Mouse (Mus musculus) urinary bladder, postnatal 14 days (tissue): ENCODE results near the gene Utp4.

ENCODE experiments used
- DNase-seq: peaks from one replicate; pipeline ENCODE4 v3.0.0; 2021; ENCODE audit warnings: low spot score

Utp4 gene

GRCm38 (mm10) chr8:106937081-106937800 lies 43.8 kb downstream of the Utp4 start:
- DNase-seq: no peak

GRCm38 (mm10) chr8:106941806-106942205 lies 48.4 kb downstream of the Utp4 start:
- DNase-seq: no peak

- no peak for DNase-seq
Observed at GRCm38 (mm10) chr8:106943874-106944418, 50.5 kb downstream of the Utp4 start.

GRCm38 (mm10) chr8:106944756-106945155 lies 51.3 kb downstream of the Utp4 start:
- DNase-seq: peak; percentile 51

- DNase-seq: no peak
Observed at GRCm38 (mm10) chr8:106948678-106949243, 55.3 kb downstream of the Utp4 start.

GRCm38 (mm10) chr8:106951707-106952106 lies 58.3 kb downstream of the Utp4 start:
- no peak for DNase-seq

- no peak for DNase-seq
Observed at GRCm38 (mm10) chr8:106953571-106953970, 60.1 kb downstream of the Utp4 start.

GRCm38 (mm10) chr8:106957086-106957485 lies 63.6 kb downstream of the Utp4 start:
- DNase-seq: peak; percentile 18

- no peak for DNase-seq
Observed at GRCm38 (mm10) chr8:106958212-106958611, 64.8 kb downstream of the Utp4 start.

GRCm38 (mm10) chr8:106959626-106960025 lies 66.2 kb downstream of the Utp4 start:
- DNase-seq: no peak

GRCm38 (mm10) chr8:106962322-106962721 lies 68.9 kb downstream of the Utp4 start:
- no peak for DNase-seq

GRCm38 (mm10) chr8:106963365-106963764 lies 69.9 kb downstream of the Utp4 start:
- DNase-seq: no peak

- DNase-seq: no peak
Observed at GRCm38 (mm10) chr8:106964573-106964972, 71.1 kb downstream of the Utp4 start.

- DNase-seq: no peak
Observed at GRCm38 (mm10) chr8:106969964-106970363, 76.5 kb downstream of the Utp4 start.

- DNase-seq: no peak
Observed at GRCm38 (mm10) chr8:106971916-106972315, 78.5 kb downstream of the Utp4 start.
